Comparison of ENCODE assay signal across 8 mouse cellular contexts in genomic region chr11:46056770-46057411, GRCm38 (mm10). TPM values are rescaled to one million over a fixed set of nuclear protein-coding genes. Genes with fewer than 3 reads are reported as not detected.
DNase-seq lines count a peak whose midpoint lies in the region; ATAC-seq and TF ChIP-seq lines count a peak whose summit lies in the region.

No protein-coding gene starts in this region.

- H3K36me3 ChIP-seq in lung, embryonic 15.5 days: 0 out of 2 replicates have a peak, but pooled peaks cover 4% of the 10 kb centered on the region
- H3K36me3 ChIP-seq in heart, adult 2 months (ENCODE audit: control insufficient read depth, insufficient read depth, low read length): peaks cover 14% of the 10 kb centered on the region
- H3K36me3 ChIP-seq in myocyte (ENCODE audit: control insufficient read depth, insufficient read depth): peaks cover 7% of the 10 kb centered on the region

- H3K79me2 ChIP-seq in heart, adult 2 months (replicated peaks; ENCODE audit: control insufficient read depth, insufficient read depth, low read length): 0 out of 2 replicates have a peak, but pooled peaks cover 2% of the 10 kb centered on the region
- peaks cover 36% of the 10 kb centered on the region for H3K79me2 ChIP-seq in myocyte (ENCODE audit: control insufficient read depth, insufficient read depth)

- H3ac ChIP-seq in myocyte (ENCODE audit: control insufficient read depth, insufficient read length): peak overlapping the region; percentile 76

- no peaks in the 10 kb centered on the region for H3K27me3 ChIP-seq in lung, embryonic 15.5 days
- no peaks in the 10 kb centered on the region for H3K27me3 ChIP-seq in heart, adult 2 months (ENCODE audit: control insufficient read depth, insufficient read depth, low read length)
- no peaks in the 10 kb centered on the region for H3K27me3 ChIP-seq in myocyte (ENCODE audit: control insufficient read depth, insufficient read depth, insufficient read length)

- no peak for TF ChIP-seq EP300 in heart, adult 2 months (IDR thresholded peaks at IDR 0.05; ENCODE audit: insufficient read depth, low read depth, low read length)

- peak overlapping the region; percentile 92 for H3K27ac ChIP-seq in lung, embryonic 15.5 days
- peak overlapping the region; percentile 36 for H3K27ac ChIP-seq in brown adipose tissue, adult 24 weeks (replicated peaks; ENCODE audit: low read depth, low read length)
- H3K27ac ChIP-seq in heart, adult 2 months: peak overlapping the region; percentile 90

- 2% methylated on average over 25 of the region's 25 CpGs for WGBS in lung, embryonic 15.5 days
- under 1% methylated on average over 25 of the region's 25 CpGs for WGBS in heart, adult 2 months

- H3K4me2 ChIP-seq in lung, embryonic 15.5 days: peak overlapping the region; percentile 60
- peak overlapping the region; percentile 91 for H3K4me2 ChIP-seq in myocyte (ENCODE audit: low read depth)

- TF ChIP-seq POLR2A in heart, adult 2 months (IDR thresholded peaks at IDR 0.05; ENCODE audit: insufficient read depth, low read depth, low read length): 0 out of 2 replicates have a peak, but pooled peaks have one; percentile 24
- peak; percentile 37 for TF ChIP-seq POLR2A in myocyte (IDR thresholded peaks at IDR 0.05; ENCODE audit: insufficient read length, low read depth)

- intact Hi-C loops in heart, adult 2 months (cut with DNase I): no loop called here
- intact Hi-C loops in left cerebral cortex, postnatal 36 days (cut with DNase I): loop anchor here (5.0 kb wide), 2 partner anchors 70 to 110 kb away; no protein-coding TSS in a partner anchor

- H3K9ac ChIP-seq in lung, embryonic 15.5 days: peak overlapping the region; percentile 80
- H3K9ac ChIP-seq in heart, adult 2 months (ENCODE audit: low read depth, low read length): peak overlapping the region; percentile 91

- DNase-seq in lung, postnatal 14 days: no peak
- peak; percentile 67 to 73 for DNase-seq in heart, adult 2 months
- peak; percentile 64 for DNase-seq in kidney, postnatal 10 days
- no peak for DNase-seq in frontal cortex, postnatal 36 days (ENCODE audit: low spot score in 2 of 2)
- no peak for DNase-seq in left cerebral cortex, postnatal 36 days (ENCODE audit: low spot score in 2 of 2)

- no peaks in the 10 kb centered on the region for H3K9me3 ChIP-seq in lung, embryonic 15.5 days

- peak overlapping the region; percentile 75 for H3K4me3 ChIP-seq in lung, embryonic 15.5 days
- peak overlapping the region; percentile 64 for H3K4me3 ChIP-seq in brown adipose tissue, adult 24 weeks (ENCODE audit: insufficient read depth, low read depth, low read length)
- peak overlapping the region; percentile 84 for H3K4me3 ChIP-seq in heart, adult 2 months
- peak overlapping the region; percentile 88 for H3K4me3 ChIP-seq in myocyte

- ATAC-seq in lung, embryonic 15.5 days (ENCODE audit: borderline replicate concordance, extremely low read depth, low FRiP score, low TSS enrichment): peak; percentile 33; the same call in 1 of the 2 replicates

- peaks cover 35% of the 10 kb centered on the region for H3K4me1 ChIP-seq in lung, embryonic 15.5 days
- H3K4me1 ChIP-seq in brown adipose tissue, adult 24 weeks (ENCODE audit: control insufficient read depth, insufficient read depth, insufficient read length, low read length): 0 out of 2 replicates have a peak, but pooled peaks cover 3% of the 10 kb centered on the region
- H3K4me1 ChIP-seq in heart, adult 2 months (ENCODE audit: control insufficient read depth, insufficient read depth, low read length): peaks cover 9% of the 10 kb centered on the region

- no peak for TF ChIP-seq CTCF in heart, adult 2 months (IDR thresholded peaks at IDR 0.05)

TF ChIP-seq in myocyte, 11 proteins besides CTCF, POLR2A, EP300 and RAD21:
- no peak for TF ChIP-seq REST (IDR thresholded peaks at IDR 0.05; ENCODE audit: insufficient read depth, insufficient read length)
- TF ChIP-seq POLR2AphosphoS2 (IDR thresholded peaks at IDR 0.05; ENCODE audit: insufficient read length, low read depth): peak; percentile 12
- no peak for TF ChIP-seq MYOG (IDR thresholded peaks at IDR 0.05; ENCODE audit: control insufficient read depth in 1 of 3, insufficient read depth in 1 of 3, insufficient read length in 2 of 3, low read depth in 2 of 3)
- TF ChIP-seq TCF12 (IDR thresholded peaks at IDR 0.05; ENCODE audit: insufficient read depth, poor library complexity, severe bottlenecking): no peak

RNA-seq across cellular contexts. Expression of gene Adam19, which starts 1.1 kb away (rescaled TPM):
- polyA plus RNA-seq in lung, embryonic 15.5 days (2015; fragmentation: Nextera tagmentation; extraction: Ambion mirVana): 22.5 and 23.4 TPM in 2 replicates
- polyA plus RNA-seq in brown adipose tissue, adult 24 weeks (2012; ENCODE audit: insufficient read depth, insufficient read length, missing spikeins): 2.4 and 3.1 TPM in 2 replicates
- total RNA-seq in heart, adult 2 months (2021): 10 to 100 TPM; 21.9 to 63.9 TPM
- 17.7 and 32.1 TPM in 2 replicates for polyA plus RNA-seq in heart, adult 2 months (2012; rRNA removed)
- 43.2 TPM for polyA plus RNA-seq in myocyte (2012; fragmentation: generic; extraction: Trizol)
- 10 to 100 TPM; 16.8 to 20.9 TPM for total RNA-seq in left cerebral cortex, postnatal 36 days (2021)

RNA-seq across cellular contexts. Expression of gene Gm12166, which starts 4.8 kb away (rescaled TPM):
- polyA plus RNA-seq in lung, embryonic 15.5 days (2015; fragmentation: Nextera tagmentation; extraction: Ambion mirVana): 4.5 and 4.7 TPM in 2 replicates
- 2.3 and 18.9 TPM in 2 replicates for polyA plus RNA-seq in brown adipose tissue, adult 24 weeks (2012; ENCODE audit: insufficient read depth, insufficient read length, missing spikeins)
- total RNA-seq in heart, adult 2 months (2021): 1 to 10 TPM; 1.2 to 1.6 TPM
- 4.4 and 4.6 TPM in 2 replicates for polyA plus RNA-seq in heart, adult 2 months (2012; rRNA removed)
- 4.3 TPM for polyA plus RNA-seq in myocyte (2012; fragmentation: generic; extraction: Trizol)
- total RNA-seq in left cerebral cortex, postnatal 36 days (2021): 1 to 10 TPM; 2.6 to 6.4 TPM

Comparison
In these comparisons a context has a peak if more than half of its experiments do, and no peak if none do; other contexts are left out.
1. H3K27ac ChIP-seq: peak in every context shown above with its lines; median percentile 92 in lung, embryonic 15.5 days; 90 in heart, adult 2 months; 36 in brown adipose tissue, adult 24 weeks.
2. DNase-seq: peak in heart, adult 2 months (2 of 2) and kidney, postnatal 10 days (single experiment); none in lung, postnatal 14 days (single experiment), frontal cortex, postnatal 36 days (0 of 2) and left cerebral cortex, postnatal 36 days (0 of 2).
3. Peak in every context shown above with its lines, with median percentiles within 50 percentile points of each other: H3K4me3 ChIP-seq.